Mouse (Mus musculus) lung, adult 2 months (tissue): Measurements from ENCODE around the gene Mrgprg.

Experiments
- CTCF ChIP-seq: fragments of 200-500 bp; IDR thresholded peaks from 2 replicates; pipeline ENCODE4 v1.5.1; 2011; ENCODE audit warnings: mild to moderate bottlenecking, low read length, control low read depth; ENCODE audit not compliant: insufficient read depth
- POLR2A ChIP-seq: fragments of 200-500 bp; IDR thresholded peaks from 2 replicates; pipeline ENCODE4 v1.6.1; 2011; ENCODE audit warnings: low read depth, mild to moderate bottlenecking, control low read depth, low read length, borderline replicate concordance; ENCODE audit errors: extremely low read depth

- no peak for TF ChIP-seq POLR2A
- TF ChIP-seq CTCF: no peak
Observed at GRCm38 (mm10) chr7:143769461-143769860, 2.7 kb upstream of the Mrgprg start.
